Mouse (Mus musculus) thymus, postnatal 25 days (tissue): ENCODE results near the gene Mrpl55.

Experiments used
- DNase-seq: peaks from one replicate; pipeline ENCODE4 v3.0.0; 2022

Mrpl55 gene

GRCm38 (mm10) chr11:59202081-59202995 lies at the start of gene Mrpl55:
TSS of gene Mrpl55 (plus strand) at chr11:59202486.
- DNase-seq = peak; percentile 93

- DNase-seq = no peak
Observed at GRCm38 (mm10) chr11:59154220-59154619, 48.1 kb upstream of the Mrpl55 start.

- DNase-seq = no peak
Observed at GRCm38 (mm10) chr11:59155900-59156299, 46.4 kb upstream of the Mrpl55 start.

GRCm38 (mm10) chr11:59159099-59159498 lies 43.2 kb upstream of the Mrpl55 start:
- no peak for DNase-seq

- DNase-seq = no peak
Observed at GRCm38 (mm10) chr11:59159558-59159957, 42.7 kb upstream of the Mrpl55 start.

GRCm38 (mm10) chr11:59161398-59161797 lies 40.9 kb upstream of the Mrpl55 start:
- DNase-seq = no peak

- DNase-seq = no peak
Observed at GRCm38 (mm10) chr11:59162443-59163254, 39.6 kb upstream of the Mrpl55 start.

GRCm38 (mm10) chr11:59163255-59164236 lies 38.7 kb upstream of the Mrpl55 start, which contains the start of gene Iba57:
TSS of gene Iba57 (minus strand) at chr11:59163739.
- peak; percentile 95 for DNase-seq

GRCm38 (mm10) chr11:59164384-59164783 lies 37.9 kb upstream of the Mrpl55 start:
- DNase-seq = no peak

- DNase-seq = no peak
Observed at GRCm38 (mm10) chr11:59165616-59166241, 36.6 kb upstream of the Mrpl55 start.

GRCm38 (mm10) chr11:59169807-59170206 lies 32.5 kb upstream of the Mrpl55 start:
- no peak for DNase-seq

GRCm38 (mm10) chr11:59170549-59170948 lies 31.7 kb upstream of the Mrpl55 start:
- no peak for DNase-seq

GRCm38 (mm10) chr11:59174189-59174838 lies 28.0 kb upstream of the Mrpl55 start:
- DNase-seq = no peak

- DNase-seq = no peak
Observed at GRCm38 (mm10) chr11:59176475-59176874, 25.8 kb upstream of the Mrpl55 start.

GRCm38 (mm10) chr11:59176921-59177320 lies 25.4 kb upstream of the Mrpl55 start:
- DNase-seq = no peak

- DNase-seq = no peak
Observed at GRCm38 (mm10) chr11:59182864-59183331, 19.4 kb upstream of the Mrpl55 start, which contains the start of gene Gjc2. TSS of gene Gjc2 (minus strand) at chr11:59183213.

- peak; percentile 30 for DNase-seq
Observed at GRCm38 (mm10) chr11:59183821-59184220, 18.5 kb upstream of the Mrpl55 start.

- DNase-seq = no peak
Observed at GRCm38 (mm10) chr11:59185490-59185889, 16.8 kb upstream of the Mrpl55 start.

GRCm38 (mm10) chr11:59187706-59188105 lies 14.6 kb upstream of the Mrpl55 start:
- no peak for DNase-seq

GRCm38 (mm10) chr11:59191231-59192058 lies 10.8 kb upstream of the Mrpl55 start:
- DNase-seq = peak; percentile 90
